Comparison of ENCODE assay signal across 9 mouse cellular contexts in the genomic region with DNA sequence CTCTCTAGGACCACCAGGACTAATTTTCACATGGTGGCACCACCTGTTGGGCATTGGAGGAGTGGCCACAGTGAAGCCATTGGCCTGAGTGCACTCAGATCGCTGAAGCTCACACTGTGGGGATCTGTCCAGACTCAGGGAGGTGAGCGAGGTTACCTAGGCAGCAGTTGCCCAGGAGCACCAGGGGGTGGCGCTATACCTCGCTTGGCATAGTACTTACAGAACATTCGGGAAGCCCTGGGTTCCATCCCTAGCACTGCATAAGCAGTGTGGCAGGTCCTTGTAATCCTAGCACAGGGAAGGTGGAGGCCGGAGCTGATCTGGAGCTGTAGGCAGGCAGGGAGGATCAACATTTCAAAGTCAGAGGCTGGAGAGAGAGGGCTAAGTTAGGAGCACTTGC. TPM values are rescaled to one million over a fixed set of nuclear protein-coding genes. Genes with fewer than 3 reads are reported as not detected.
DNase-seq lines count a peak whose midpoint lies in the region; ATAC-seq and TF ChIP-seq lines count a peak whose summit lies in the region.
"Had no signal": no experiment of that assay in that cellular context is flagged by ENCODE, and none has a peak within 500 bp of the region (broad histone marks: within the 10 kb centered on the region; RNA-seq: fewer than 3 reads in every experiment).

No protein-coding gene starts in this region.

- no peak overlapping the region for H3K9ac ChIP-seq in kidney, embryonic 14.5 days (ENCODE audit: low read depth, low read length)
- H3K9ac ChIP-seq: heart, embryonic 15.5 days had no signal

- no peaks in the 10 kb centered on the region for H3K36me3 ChIP-seq in kidney, embryonic 14.5 days (ENCODE audit: control insufficient read depth, insufficient read depth, low read length)
- H3K36me3 ChIP-seq: heart, embryonic 15.5 days had no signal

- peaks cover 9% of the 10 kb centered on the region for H3K4me1 ChIP-seq in kidney, embryonic 14.5 days (ENCODE audit: control insufficient read depth, insufficient read depth, low read length)
- peaks cover 15% of the 10 kb centered on the region for H3K4me1 ChIP-seq in bone marrow macrophage, adult 2 months (ENCODE audit: control insufficient read depth, insufficient read depth, low read length)

- DNase-seq in CD4-positive, CD25-positive, alpha-beta regulatory T cell, adult 2 months (ENCODE audit: low read depth, low spot score): peak; percentile 65
- peak; percentile 38 to 50 for DNase-seq in kidney, postnatal 4 days
- peak; percentile 18 to 32 for DNase-seq in natural killer cell, adult 2 months (ENCODE audit: low spot score in 2 of 2)
- DNase-seq in ovary, postnatal 36 days (ENCODE audit: low spot score): no peak
- DNase-seq in heart, adult 9 months (ENCODE audit: low spot score in 2 of 2): no peak

- H3K4me3 ChIP-seq in kidney, embryonic 14.5 days (ENCODE audit: low read length): no peak overlapping the region
- H3K4me3 ChIP-seq in bone marrow macrophage, adult 2 months (ENCODE audit: insufficient read depth, low read length): no peak overlapping the region
- H3K4me3 ChIP-seq: heart, embryonic 15.5 days had no signal

- TF ChIP-seq POLR2A in bone marrow macrophage, adult 2 months (IDR thresholded peaks at IDR 0.05; ENCODE audit: borderline replicate concordance, low read depth, low read length): no peak

- no peak overlapping the region for H3K4me2 ChIP-seq in kidney, embryonic 14.5 days (replicated peaks; ENCODE audit: low read depth, low read length)
- H3K4me2 ChIP-seq: heart, embryonic 15.5 days had no signal

- no peaks in the 10 kb centered on the region for H3K27me3 ChIP-seq in kidney, embryonic 14.5 days (ENCODE audit: control insufficient read depth, insufficient read depth, low read length)
- H3K27me3 ChIP-seq: heart, embryonic 15.5 days had no signal

- no peaks in the 10 kb centered on the region for H3K9me3 ChIP-seq in kidney, embryonic 14.5 days (ENCODE audit: control insufficient read depth, low read length)
- H3K9me3 ChIP-seq: heart, embryonic 15.5 days had no signal

- ATAC-seq in CD4-positive, CD25-positive, alpha-beta regulatory T cell, adult 4 months: no peak
- no peak for ATAC-seq in kidney, embryonic 14.5 days (ENCODE audit: low FRiP score, low TSS enrichment)

- H3K27ac ChIP-seq in kidney, embryonic 14.5 days (ENCODE audit: low read depth, low read length): no peak overlapping the region
- no peak overlapping the region for H3K27ac ChIP-seq in bone marrow macrophage, adult 2 months (ENCODE audit: insufficient read depth, low read depth, low read length)
- H3K27ac ChIP-seq: heart, embryonic 15.5 days had no signal

- 34% methylated on average over 6 of the region's 6 CpGs for WGBS in kidney, embryonic 14.5 days

- TF ChIP-seq CTCF in bone marrow macrophage, adult 2 months (IDR thresholded peaks at IDR 0.05; ENCODE audit: low read depth, low read length): peak; percentile 76

RNA-seq across cellular contexts. Expression of a gene that starts 2.8 kb away (rescaled TPM):
- polyA plus RNA-seq in CD4-positive, CD25-positive, alpha-beta regulatory T cell, adult 4 months (2017; shearing (Covaris generic)): 1,000 to 10,000 TPM; 1,029 to 1,286 TPM
- polyA plus RNA-seq in kidney, embryonic 14.5 days (2014; fragmentation: Nextera tagmentation; extraction: Ambion mirVana): 87.7 and 92.6 TPM in 2 replicates
- polyA plus RNA-seq in bone marrow macrophage, adult 2 months (2012; ENCODE audit: insufficient read depth, insufficient read length, missing spikeins): 372 and 379 TPM in 2 replicates

RNA-seq across cellular contexts. Expression of a gene that starts 10.8 kb away (rescaled TPM):
- under 1 TPM; 0.63 to 0.71 TPM for polyA plus RNA-seq in CD4-positive, CD25-positive, alpha-beta regulatory T cell, adult 4 months (2017; shearing (Covaris generic))
- polyA plus RNA-seq in kidney, embryonic 14.5 days (2014; fragmentation: Nextera tagmentation; extraction: Ambion mirVana): 0.51 and 0.95 TPM in 2 replicates
- not detected in 2 replicates for polyA plus RNA-seq in bone marrow macrophage, adult 2 months (2012; ENCODE audit: insufficient read depth, insufficient read length, missing spikeins)

RNA-seq across cellular contexts. Expression of a gene that starts 14.3 kb away (rescaled TPM):
- 100 to 1,000 TPM; 198 to 220 TPM for polyA plus RNA-seq in CD4-positive, CD25-positive, alpha-beta regulatory T cell, adult 4 months (2017; shearing (Covaris generic))
- 305 and 373 TPM in 2 replicates for polyA plus RNA-seq in kidney, embryonic 14.5 days (2014; fragmentation: Nextera tagmentation; extraction: Ambion mirVana)
- polyA plus RNA-seq in bone marrow macrophage, adult 2 months (2012; ENCODE audit: insufficient read depth, insufficient read length, missing spikeins): 724 and 763 TPM in 2 replicates

RNA-seq across cellular contexts. Expression of a gene that starts 47.5 kb away (rescaled TPM):
- polyA plus RNA-seq in CD4-positive, CD25-positive, alpha-beta regulatory T cell, adult 4 months (2017; shearing (Covaris generic)): not detected
- not detected in 2 replicates for polyA plus RNA-seq in kidney, embryonic 14.5 days (2014; fragmentation: Nextera tagmentation; extraction: Ambion mirVana)
- polyA plus RNA-seq in bone marrow macrophage, adult 2 months (2012; ENCODE audit: insufficient read depth, insufficient read length, missing spikeins): not detected in 2 replicates

RNA-seq across cellular contexts. Expression of a gene that starts 50.0 kb away (rescaled TPM):
- 10 to 100 TPM; 19.0 to 22.2 TPM for polyA plus RNA-seq in CD4-positive, CD25-positive, alpha-beta regulatory T cell, adult 4 months (2017; shearing (Covaris generic))
- 16.5 and 16.8 TPM in 2 replicates for polyA plus RNA-seq in kidney, embryonic 14.5 days (2014; fragmentation: Nextera tagmentation; extraction: Ambion mirVana)
- polyA plus RNA-seq in bone marrow macrophage, adult 2 months (2012; ENCODE audit: insufficient read depth, insufficient read length, missing spikeins): 43.8 and 47.0 TPM in 2 replicates

Comparison
In these comparisons a context has a peak if more than half of its experiments do, and no peak if none do; other contexts are left out.
1. DNase-seq: peak in CD4-positive, CD25-positive, alpha-beta regulatory T cell, adult 2 months (single experiment), kidney, postnatal 4 days (2 of 2) and natural killer cell, adult 2 months (2 of 2); none in ovary, postnatal 36 days (single experiment) and heart, adult 9 months (0 of 2).